Mouse (Mus musculus): ENCODE results near the gene Cars2. TPM values are rescaled to one million over a fixed set of nuclear protein-coding genes. Genes with fewer than 3 reads are reported as not detected.

Cars2 gene
- polyA plus RNA-seq (2014; fragmentation: Nextera tagmentation; extraction: Ambion mirVana): 22.5 and 23.6 TPM in 2 replicates

DNA sequence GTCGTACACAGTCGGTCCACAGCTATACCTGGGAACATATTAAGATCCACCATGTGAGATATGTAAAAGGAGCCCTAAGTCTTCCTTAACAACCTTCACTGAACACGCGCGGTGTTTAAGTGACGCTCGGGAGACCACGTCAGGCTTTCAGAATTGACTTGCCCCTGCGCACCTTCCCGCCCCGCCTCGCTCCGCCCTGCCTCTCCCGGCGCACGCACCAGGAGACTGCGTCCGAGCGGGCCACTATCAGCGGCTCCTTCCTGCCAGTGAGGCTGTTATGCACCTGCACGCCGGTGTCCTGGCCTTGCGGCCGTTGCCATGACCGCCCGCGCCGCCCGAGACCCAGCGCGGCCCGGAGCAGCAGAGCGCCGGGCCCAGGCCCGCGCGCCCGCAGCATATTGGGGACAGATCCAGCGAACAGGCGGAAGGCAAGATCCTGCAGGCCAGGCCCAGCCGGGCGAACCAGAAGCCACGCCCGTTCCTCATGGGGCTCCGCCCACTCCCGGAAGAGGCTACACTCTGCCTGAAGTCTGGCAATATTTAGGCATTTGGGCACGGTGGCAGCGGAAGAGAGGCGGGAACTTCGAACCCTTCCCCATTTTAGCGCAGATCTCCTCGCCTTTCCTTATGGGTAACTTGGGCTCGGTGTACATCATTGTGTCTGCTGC is at the start of gene Cars2:
Cars2 (minus strand) TSS at position 503 of the 668 bp plus-strand sequence.
- Histone ChIP-seq H3K27ac (replicated peaks; ENCODE audit: low read depth, low read length) (peak within 1 kb of the TSS; percentile 83), H3K9ac (ENCODE audit: low read depth, low read length) (peak within 1 kb of the TSS; percentile 78), H3K9me3 (ENCODE audit: control insufficient read depth, low read length) (no peaks in the 10 kb centered on the region), H3K4me3 (ENCODE audit: low read depth, low read length) (peak within 1 kb of the TSS; percentile 70), H3K4me1 (ENCODE audit: control insufficient read depth, insufficient read depth, low read length) (peaks cover 19% of the 10 kb centered on the region), H3K4me2 (ENCODE audit: low read depth, low read length) (peak within 1 kb of the TSS; percentile 85), H3K36me3 (ENCODE audit: control insufficient read depth, insufficient read depth, low read length) (0 out of 2 replicates have a peak, but pooled peaks cover 12% of the 10 kb centered on the region), H3K27me3 (replicated peaks; ENCODE audit: control insufficient read depth, insufficient read depth, low read length) (no peaks in the 10 kb centered on the region)
- ATAC-seq (ENCODE audit: low read depth) (peak; percentile 78), DNase-seq (ENCODE audit: low spot score) (peak; percentile 95)
- WGBS: 0% methylated on average over 27 of the region's 53 CpGs

DNA sequence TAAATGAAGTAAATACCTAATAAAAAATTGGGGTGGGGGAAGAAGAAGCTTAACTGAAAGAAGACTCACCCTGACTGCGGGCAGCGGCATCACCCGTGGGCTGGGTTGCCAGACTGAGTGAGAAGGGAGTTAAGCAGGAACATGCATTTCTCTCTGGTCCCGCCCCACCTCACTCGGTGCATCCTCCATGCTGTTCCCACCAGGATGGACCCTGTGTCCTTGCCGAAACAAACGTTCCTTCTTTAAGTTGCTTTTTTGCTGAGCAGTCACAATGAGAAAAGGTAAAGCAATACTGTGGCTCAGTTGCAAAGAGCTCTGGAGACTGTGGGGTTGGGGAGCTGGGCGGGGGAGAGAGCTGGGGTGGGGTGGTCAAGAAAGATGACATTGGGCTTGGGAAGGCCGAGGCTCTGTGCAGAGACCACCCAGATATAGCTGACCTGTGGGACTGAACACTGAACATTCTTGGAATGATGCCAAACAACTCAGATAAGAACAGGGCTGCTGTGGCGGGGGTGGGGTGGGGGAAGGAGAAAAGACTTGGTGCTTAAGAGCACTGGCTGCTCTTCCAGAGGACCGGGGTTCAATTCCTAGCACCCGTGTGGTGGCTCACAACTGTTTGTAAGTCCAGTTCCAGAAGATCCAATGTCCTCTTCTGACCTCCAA is 42.8 kb upstream of the Cars2 start:
- DNase-seq (ENCODE audit: low spot score) (no peak), ATAC-seq (ENCODE audit: low read depth) (no peak)
- H3K9me3 ChIP-seq (ENCODE audit: control insufficient read depth, low read length): no peaks in the 10 kb centered on the region
- no peaks in the 10 kb centered on the region for H3K36me3 ChIP-seq (ENCODE audit: control insufficient read depth, insufficient read depth, low read length)
- H3K4me1 ChIP-seq (ENCODE audit: control insufficient read depth, insufficient read depth, low read length): peaks cover 11% of the 10 kb centered on the region; the same call in 1 of the 2 replicates
- no peak overlapping the region for H3K4me2 ChIP-seq (ENCODE audit: low read depth, low read length)
- no peaks in the 10 kb centered on the region for H3K27me3 ChIP-seq (replicated peaks; ENCODE audit: control insufficient read depth, insufficient read depth, low read length)
- H3K27ac ChIP-seq (replicated peaks; ENCODE audit: low read depth, low read length): no peak overlapping the region
- 70% methylated on average over 12 of the region's 12 CpGs for WGBS
- H3K4me3 ChIP-seq (ENCODE audit: low read depth, low read length): no peak overlapping the region
- no peak overlapping the region for H3K9ac ChIP-seq (ENCODE audit: low read depth, low read length)

DNA sequence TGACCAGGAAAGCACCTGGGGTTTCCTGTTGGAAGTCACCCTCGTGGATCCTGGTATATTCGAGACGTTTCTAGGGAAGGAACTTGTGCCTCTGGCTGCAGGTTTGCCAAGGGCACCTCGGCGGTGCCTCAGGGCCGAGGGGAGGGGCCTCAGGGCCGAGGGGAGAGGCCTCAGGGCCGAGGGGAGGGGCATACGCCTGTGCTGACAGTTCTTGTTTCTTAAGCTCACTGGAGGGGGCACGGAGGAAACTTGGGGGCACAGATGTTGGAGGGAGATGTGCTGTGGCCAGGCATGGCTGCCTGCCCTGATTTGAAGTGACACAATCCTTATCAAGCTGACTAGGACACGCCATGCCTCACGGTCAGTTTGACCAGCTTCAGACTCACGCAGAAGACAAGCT is 41.7 kb upstream of the Cars2 start:
- ATAC-seq (ENCODE audit: low read depth) (no peak), DNase-seq (ENCODE audit: low spot score) (no peak)
- Histone ChIP-seq H3K9ac (ENCODE audit: low read depth, low read length) (no peak overlapping the region), H3K27me3 (replicated peaks; ENCODE audit: control insufficient read depth, insufficient read depth, low read length) (no peaks in the 10 kb centered on the region), H3K27ac (replicated peaks; ENCODE audit: low read depth, low read length) (no peak overlapping the region), H3K36me3 (ENCODE audit: control insufficient read depth, insufficient read depth, low read length) (no peaks in the 10 kb centered on the region), H3K4me2 (ENCODE audit: low read depth, low read length) (no peak overlapping the region), H3K4me1 (ENCODE audit: control insufficient read depth, insufficient read depth, low read length) (peaks cover 11% of the 10 kb centered on the region; the same call in 1 of the 2 replicates), H3K9me3 (ENCODE audit: control insufficient read depth, low read length) (no peaks in the 10 kb centered on the region), H3K4me3 (ENCODE audit: low read depth, low read length) (no peak overlapping the region)
- 32% methylated on average over 12 of the region's 13 CpGs for WGBS

DNA sequence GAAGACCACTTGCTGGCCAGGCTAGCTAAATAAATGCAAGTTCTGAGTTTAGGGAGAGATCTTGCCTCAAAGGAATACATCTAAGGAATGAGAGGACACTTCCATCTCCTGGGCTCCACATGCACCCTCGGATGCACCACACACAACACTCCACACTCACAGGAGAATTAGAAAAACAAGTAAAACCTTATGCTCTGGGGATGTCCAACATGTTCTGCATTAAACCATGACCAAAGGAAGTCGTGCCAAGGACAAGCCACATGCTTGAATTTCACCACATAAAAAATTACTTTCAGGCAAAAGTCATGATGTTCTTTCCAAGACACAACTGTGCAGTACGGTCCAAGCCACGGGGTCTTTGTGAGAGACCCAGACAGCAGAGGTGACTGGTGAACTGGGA is 41.3 kb upstream of the Cars2 start:
- no peak overlapping the region for H3K4me3 ChIP-seq (ENCODE audit: low read depth, low read length)
- DNase-seq (ENCODE audit: low spot score) (peak; percentile 56), ATAC-seq (ENCODE audit: low read depth) (no peak)
- no peaks in the 10 kb centered on the region for H3K27me3 ChIP-seq (replicated peaks; ENCODE audit: control insufficient read depth, insufficient read depth, low read length)
- no peak overlapping the region for H3K9ac ChIP-seq (ENCODE audit: low read depth, low read length)
- WGBS: 59% methylated on average over 4 of the region's 4 CpGs
- no peaks in the 10 kb centered on the region for H3K36me3 ChIP-seq (ENCODE audit: control insufficient read depth, insufficient read depth, low read length)
- no peaks in the 10 kb centered on the region for H3K9me3 ChIP-seq (ENCODE audit: control insufficient read depth, low read length)
- no peak overlapping the region for H3K4me2 ChIP-seq (ENCODE audit: low read depth, low read length)
- peaks cover 11% of the 10 kb centered on the region; the same call in 1 of the 2 replicates for H3K4me1 ChIP-seq (ENCODE audit: control insufficient read depth, insufficient read depth, low read length)
- no peak overlapping the region for H3K27ac ChIP-seq (replicated peaks; ENCODE audit: low read depth, low read length)

DNA sequence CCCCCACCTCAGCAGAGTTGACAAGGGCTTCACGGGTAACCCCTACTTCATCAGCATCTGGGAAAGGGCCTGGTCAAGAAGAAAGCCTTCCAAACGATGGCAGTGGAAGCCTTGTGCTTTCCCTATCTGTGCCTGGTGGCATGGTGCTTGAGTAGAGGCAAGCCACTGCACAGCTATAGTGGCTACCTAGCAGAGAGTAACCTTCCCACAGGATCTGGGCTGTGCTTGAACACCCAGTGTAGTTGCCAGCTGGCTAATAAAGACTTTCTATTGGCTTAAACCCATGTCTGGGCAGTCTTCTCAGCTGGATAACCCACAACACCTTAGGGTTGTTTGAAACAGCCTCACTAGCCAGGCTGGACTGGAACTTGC is 35.8 kb upstream of the Cars2 start:
- no peak for ATAC-seq (ENCODE audit: low read depth)
- WGBS: 39% methylated on average over 2 of the region's 2 CpGs
- Histone ChIP-seq H3K4me1 (ENCODE audit: control insufficient read depth, insufficient read depth, low read length) (peaks cover 8% of the 10 kb centered on the region), H3K36me3 (ENCODE audit: control insufficient read depth, insufficient read depth, low read length) (no peaks in the 10 kb centered on the region), H3K9me3 (ENCODE audit: control insufficient read depth, low read length) (peaks cover 7% of the 10 kb centered on the region; the same call in 1 of the 2 replicates), H3K27me3 (replicated peaks; ENCODE audit: control insufficient read depth, insufficient read depth, low read length) (no peaks in the 10 kb centered on the region), H3K27ac (replicated peaks; ENCODE audit: low read depth, low read length) (no peak overlapping the region; the same call in 1 of the 2 replicates), H3K4me3 (ENCODE audit: low read depth, low read length) (no peak overlapping the region), H3K4me2 (ENCODE audit: low read depth, low read length) (no peak overlapping the region), H3K9ac (ENCODE audit: low read depth, low read length) (no peak overlapping the region)
- DNase-seq (ENCODE audit: low spot score): no peak

DNA sequence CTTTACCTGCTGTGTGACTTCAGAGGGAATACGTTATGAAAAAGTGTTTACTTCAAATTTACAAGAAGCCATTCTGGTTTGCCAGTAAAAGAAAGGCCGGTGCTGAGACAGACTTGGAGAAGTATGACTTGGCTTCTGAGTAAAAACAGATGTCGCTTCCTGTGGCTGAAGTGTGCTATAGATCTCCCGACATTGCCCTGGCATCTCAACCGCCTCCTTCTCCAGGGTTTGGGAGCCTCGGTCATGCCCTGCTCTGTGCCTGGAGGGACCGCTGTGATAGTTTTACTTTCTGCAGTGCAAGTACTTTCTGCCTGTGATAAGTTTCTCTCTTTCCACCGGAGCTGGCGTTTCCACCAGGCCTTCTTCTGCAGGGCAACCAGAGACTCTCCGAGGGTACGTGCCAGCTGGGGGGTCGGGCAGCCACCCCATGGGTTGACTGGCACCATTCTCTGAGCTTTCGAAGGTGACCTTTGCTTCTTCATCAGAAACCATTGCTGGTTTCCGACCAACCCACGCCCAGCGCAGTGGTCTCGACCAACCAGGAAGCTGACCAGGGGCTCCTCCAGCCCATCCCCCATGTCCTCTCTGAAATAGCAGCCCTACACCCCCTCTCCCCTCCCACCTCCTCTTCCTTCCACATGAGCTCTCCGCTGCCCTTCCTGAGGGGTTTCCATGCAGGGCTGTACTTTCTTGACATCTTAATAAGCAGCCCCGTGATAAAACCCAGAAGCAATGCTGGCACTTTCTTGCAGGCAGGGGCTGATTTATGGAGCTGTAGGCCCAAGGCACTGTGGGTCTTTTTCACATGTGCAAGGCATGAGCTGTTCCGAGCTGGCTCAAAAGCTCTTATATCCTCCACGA is 35.2 kb upstream of the Cars2 start:
- WGBS: 51% methylated on average over 21 of the region's 21 CpGs
- no peak for ATAC-seq (ENCODE audit: low read depth)
- Histone ChIP-seq H3K27ac (replicated peaks; ENCODE audit: low read depth, low read length) (peak overlapping the region; percentile 63), H3K4me1 (ENCODE audit: control insufficient read depth, insufficient read depth, low read length) (peaks cover 8% of the 10 kb centered on the region), H3K9me3 (ENCODE audit: control insufficient read depth, low read length) (peaks cover 7% of the 10 kb centered on the region; the same call in 1 of the 2 replicates), H3K4me3 (ENCODE audit: low read depth, low read length) (no peak overlapping the region), H3K9ac (ENCODE audit: low read depth, low read length) (peak overlapping the region; percentile 37; the same call in 1 of the 2 replicates), H3K4me2 (ENCODE audit: low read depth, low read length) (peak overlapping the region; percentile 35), H3K36me3 (ENCODE audit: control insufficient read depth, insufficient read depth, low read length) (no peaks in the 10 kb centered on the region), H3K27me3 (replicated peaks; ENCODE audit: control insufficient read depth, insufficient read depth, low read length) (no peaks in the 10 kb centered on the region)
- DNase-seq (ENCODE audit: low spot score): peak; percentile 45

DNA sequence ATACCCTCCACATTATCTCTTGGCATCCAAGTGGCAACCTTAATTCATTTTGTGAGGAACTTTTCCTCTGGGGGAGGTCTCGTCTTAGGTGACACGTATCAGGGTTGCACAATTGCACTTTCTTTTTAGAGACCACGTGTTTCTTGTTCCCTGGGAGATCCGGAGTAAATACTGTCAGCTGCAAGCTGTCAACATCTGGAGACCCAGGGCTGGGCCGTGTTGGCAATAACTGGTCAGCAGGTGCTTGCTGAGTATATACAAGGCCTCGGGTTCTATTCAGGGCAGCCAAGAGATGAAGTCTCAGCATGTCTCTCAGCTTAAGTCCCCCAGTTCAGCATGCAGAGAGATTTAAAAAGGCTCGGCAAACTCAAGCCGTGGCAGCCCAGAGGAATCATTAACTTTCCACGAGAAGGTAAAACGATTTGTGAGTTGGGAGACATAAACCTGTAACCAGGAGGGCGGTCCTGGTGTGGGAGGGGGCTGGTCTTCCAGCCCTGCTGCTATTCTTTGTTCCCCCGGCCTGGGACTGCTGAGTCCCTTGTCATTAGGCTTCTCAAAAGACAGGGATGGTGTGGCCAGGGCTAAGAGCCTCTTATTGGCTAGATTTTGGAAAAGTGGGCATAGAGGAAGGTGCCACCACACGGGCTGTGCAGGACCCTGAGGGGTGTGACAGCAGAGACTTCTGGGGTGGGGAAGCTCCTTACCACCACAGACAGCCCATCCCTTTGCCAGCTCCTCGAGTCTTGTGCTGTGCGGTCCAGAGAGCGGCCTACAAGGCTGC is 25.2 kb upstream of the Cars2 start:
- H3K36me3 ChIP-seq (ENCODE audit: control insufficient read depth, insufficient read depth, low read length): no peaks in the 10 kb centered on the region
- no peaks in the 10 kb centered on the region for H3K27me3 ChIP-seq (replicated peaks; ENCODE audit: control insufficient read depth, insufficient read depth, low read length)
- H3K9ac ChIP-seq (ENCODE audit: low read depth, low read length): no peak overlapping the region; the same call in 1 of the 2 replicates
- no peak overlapping the region for H3K4me3 ChIP-seq (ENCODE audit: low read depth, low read length)
- H3K9me3 ChIP-seq (ENCODE audit: control insufficient read depth, low read length): no peaks in the 10 kb centered on the region
- DNase-seq (ENCODE audit: low spot score) (peak; percentile 38), ATAC-seq (ENCODE audit: low read depth) (peak; percentile 26; the same call in 1 of the 2 replicates)
- H3K4me2 ChIP-seq (ENCODE audit: low read depth, low read length): no peak overlapping the region
- H3K4me1 ChIP-seq (ENCODE audit: control insufficient read depth, insufficient read depth, low read length): peaks cover 11% of the 10 kb centered on the region; the same call in 1 of the 2 replicates
- WGBS: 56% methylated on average over 16 of the region's 16 CpGs
- H3K27ac ChIP-seq (replicated peaks; ENCODE audit: low read depth, low read length): no peak overlapping the region

Data from embryonic facial prominence, embryonic 14.5 days (tissue).